Mouse (Mus musculus) hindbrain, embryonic 16.5 days (tissue): ENCODE results near the gene Gpr6. TPM values are rescaled to one million over a fixed set of nuclear protein-coding genes. Genes with fewer than 3 reads are reported as not detected.

Experiments
- ATAC-seq: fragments of 200-750 bp; cut with Nextera tagmentation; 2 replicates; pipeline ENCODE4 v1.8.0; 2017; ENCODE audit warnings: moderate TSS enrichment, moderate library complexity
- H3K27ac ChIP-seq: fragments of 300-500 bp; sonication (generic); 2 replicates; pipeline ENCODE4 v1.5.1; 2014; ENCODE audit warnings: low read depth, mild to moderate bottlenecking, control low read depth, low read length, moderate library complexity
- H3K27me3 ChIP-seq: fragments of 300-500 bp; sonication (generic); replicated peaks from 2 replicates; pipeline ENCODE4 v1.6.1; 2014; ENCODE audit warnings: low read length; ENCODE audit not compliant: control insufficient read depth, insufficient read depth
- H3K36me3 ChIP-seq: fragments of 300-500 bp; sonication (generic); 2 replicates; pipeline ENCODE4 v1.6.1; 2014; ENCODE audit warnings: mild to moderate bottlenecking, low read length, moderate library complexity, mixed read lengths; ENCODE audit not compliant: control insufficient read depth, insufficient read depth
- H3K4me1 ChIP-seq: fragments of 300-500 bp; sonication (generic); 2 replicates; pipeline ENCODE4 v1.6.1; 2014; ENCODE audit warnings: low read depth, low read length; ENCODE audit not compliant: control insufficient read depth, insufficient read depth
- H3K4me2 ChIP-seq: fragments of 300-500 bp; sonication (generic); 2 replicates; pipeline ENCODE4 v1.6.1; 2014; ENCODE audit warnings: mild to moderate bottlenecking, low read length, control low read depth, moderate library complexity
- H3K4me3 ChIP-seq: fragments of 300-500 bp; sonication (generic); 2 replicates; pipeline ENCODE4 v1.5.1; 2014; ENCODE audit warnings: mild to moderate bottlenecking, low read length, control low read depth, moderate library complexity
- H3K9ac ChIP-seq: fragments of 300-500 bp; sonication (generic); 2 replicates; pipeline ENCODE4 v1.6.1; 2014; ENCODE audit warnings: low read depth, mild to moderate bottlenecking, control low read depth, low read length, moderate library complexity
- H3K9me3 ChIP-seq: fragments of 300-500 bp; sonication (generic); 2 replicates; pipeline ENCODE4 v1.6.1; 2014; ENCODE audit warnings: mild to moderate bottlenecking, low read length, moderate library complexity; ENCODE audit not compliant: control insufficient read depth
- WGBS: fragments of 180-500 bp; shearing (Covaris S2); extraction: QIAGEN DNeasy Blood & Tissue Kit; methylation state at CpG from one replicate; pipeline ENCODE4 v1.1.7; 2014; 5-methylcytosine and 5-hydroxymethylcytosine counted together
- polyA plus RNA-seq: library from polyadenylated mRNA; unstranded; fragments of >200 nt; fragmentation: Nextera tagmentation; extraction: Ambion mirVana; gene quantifications from 2 replicates; pipeline ENCODE4 v1.2.1, GENCODE M21; 2015

Gene Gpr6
- polyA plus RNA-seq, 1 experiment from 2014 or later = 1.7 TPM

DNA sequence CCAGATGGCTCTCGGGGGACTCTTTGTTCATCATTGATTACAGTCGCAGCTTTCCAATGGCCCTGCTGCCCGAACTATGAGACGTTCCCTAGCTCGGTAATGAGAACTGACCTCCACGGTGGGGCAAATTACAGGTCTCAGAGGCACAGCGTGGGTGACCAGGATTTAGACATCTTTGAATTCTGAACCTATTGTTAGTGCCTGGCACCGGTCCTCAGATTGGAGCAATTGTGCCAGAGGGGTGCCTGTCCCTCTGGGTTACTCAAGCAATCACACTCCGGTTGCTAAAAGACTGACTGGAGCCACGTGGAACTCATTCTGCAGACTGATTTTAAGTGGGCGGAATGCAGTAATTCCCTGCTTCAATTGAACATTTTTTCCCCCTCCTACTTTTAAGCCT, 29.8 kb downstream of the Gpr6 start:
- Histone ChIP-seq H3K36me3 (no peaks in the 10 kb centered on the region), H3K4me2 (no peak overlapping the region)
- 27% methylated on average over 11 of the region's 11 CpGs for WGBS

DNA sequence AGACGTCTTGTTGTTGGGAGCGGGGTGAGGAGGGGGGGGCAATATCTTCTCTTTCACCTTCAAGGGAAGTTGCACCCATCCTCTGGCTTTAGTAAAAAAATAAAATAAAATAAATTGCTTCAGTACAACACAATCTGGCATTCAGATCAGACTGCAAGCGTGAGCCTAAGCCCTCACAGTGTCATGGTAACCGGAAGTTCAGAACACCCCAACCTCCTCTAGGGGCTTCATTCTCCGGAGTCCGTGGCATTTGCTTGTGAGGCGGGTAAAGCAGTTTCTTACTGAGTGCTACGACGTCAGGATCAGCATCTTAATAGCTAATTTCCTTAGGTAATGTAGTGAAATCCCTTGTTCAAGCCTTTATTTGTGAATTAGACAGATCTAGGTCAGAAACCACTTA, 30.6 kb downstream of the Gpr6 start:
- H3K4me2 ChIP-seq = no peak overlapping the region
- 54% methylated on average over 9 of the region's 9 CpGs for WGBS
- H3K27ac ChIP-seq = no peak overlapping the region
- no peaks in the 10 kb centered on the region for H3K36me3 ChIP-seq
- no peak for ATAC-seq
- no peak overlapping the region for H3K4me3 ChIP-seq
- no peaks in the 10 kb centered on the region for H3K27me3 ChIP-seq
- H3K4me1 ChIP-seq = peaks cover 8% of the 10 kb centered on the region
- H3K9me3 ChIP-seq = no peaks in the 10 kb centered on the region
- no peak overlapping the region for H3K9ac ChIP-seq

More for the DNA sequence above, 29.8 kb downstream of the Gpr6 start:
- ATAC-seq = no peak
- no peaks in the 10 kb centered on the region for H3K9me3 ChIP-seq
- no peak overlapping the region for H3K9ac ChIP-seq
- H3K4me1 ChIP-seq = peaks cover 8% of the 10 kb centered on the region
- H3K27me3 ChIP-seq = no peaks in the 10 kb centered on the region
- no peak overlapping the region for H3K4me3 ChIP-seq
- H3K27ac ChIP-seq = no peak overlapping the region

GRCm38 (mm10) chr10:41040530-41041085, 31.5 kb downstream of the Gpr6 start:
- no peaks in the 10 kb centered on the region for H3K27me3 ChIP-seq
- H3K4me1 ChIP-seq = peaks cover 8% of the 10 kb centered on the region
- no peak overlapping the region for H3K4me3 ChIP-seq
- no peak overlapping the region for H3K4me2 ChIP-seq
- H3K9ac ChIP-seq = no peak overlapping the region
- no peaks in the 10 kb centered on the region for H3K36me3 ChIP-seq
- ATAC-seq = no peak; the same call in 1 of the 2 replicates
- H3K9me3 ChIP-seq = no peaks in the 10 kb centered on the region
- H3K27ac ChIP-seq = no peak overlapping the region

DNA sequence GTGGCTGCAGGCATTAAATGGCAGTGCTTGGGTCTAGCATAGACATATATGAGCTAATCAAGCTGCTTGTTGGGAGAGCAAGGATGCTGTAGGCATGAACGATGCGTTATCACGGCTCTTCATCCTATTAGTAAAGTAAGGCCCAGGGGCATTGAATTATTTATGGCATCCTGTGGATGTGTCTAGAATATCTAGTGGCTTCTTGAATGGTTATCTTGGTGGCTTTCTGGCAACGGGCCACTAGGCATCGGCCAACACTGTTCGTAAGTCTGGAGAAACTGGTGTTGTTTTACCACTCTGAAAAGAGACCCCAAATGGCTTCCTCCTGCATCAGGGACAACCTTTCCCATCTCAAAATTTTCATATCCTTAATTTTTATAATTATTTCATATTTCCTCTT, 33.6 kb downstream of the Gpr6 start:
- no peak; the same call in 1 of the 2 replicates for ATAC-seq
- Histone ChIP-seq H3K4me1 (peaks cover 8% of the 10 kb centered on the region), H3K4me2 (no peak overlapping the region), H3K9me3 (no peaks in the 10 kb centered on the region), H3K27ac (peak overlapping the region; percentile 49; the same call in 1 of the 2 replicates), H3K36me3 (no peaks in the 10 kb centered on the region), H3K9ac (no peak overlapping the region), H3K27me3 (no peaks in the 10 kb centered on the region), H3K4me3 (no peak overlapping the region)
- 37% methylated on average over 6 of the region's 6 CpGs for WGBS

GRCm38 (mm10) chr10:41037722-41038121, 34.4 kb downstream of the Gpr6 start:
- Histone ChIP-seq H3K9me3 (no peaks in the 10 kb centered on the region), H3K4me3 (no peak overlapping the region), H3K4me2 (no peak overlapping the region), H3K9ac (no peak overlapping the region), H3K36me3 (no peaks in the 10 kb centered on the region), H3K27me3 (no peaks in the 10 kb centered on the region), H3K4me1 (peaks cover 8% of the 10 kb centered on the region), H3K27ac (no peak overlapping the region)
- peak; percentile 81 for ATAC-seq
- 46% methylated on average over 8 of the region's 8 CpGs for WGBS

- no peak for ATAC-seq
- Histone ChIP-seq H3K27ac (no peak overlapping the region), H3K4me3 (no peak overlapping the region), H3K4me1 (no peaks in the 10 kb centered on the region), H3K27me3 (no peaks in the 10 kb centered on the region), H3K9me3 (no peaks in the 10 kb centered on the region), H3K9ac (no peak overlapping the region), H3K36me3 (no peaks in the 10 kb centered on the region), H3K4me2 (no peak overlapping the region)
- WGBS = 80% methylated on average over 7 of the region's 7 CpGs
These were observed 39.3 kb downstream of the Gpr6 start for GRCm38 (mm10) chr10:41032811-41033210.

GRCm38 (mm10) chr10:41024860-41025259, 47.2 kb downstream of the Gpr6 start:
- ATAC-seq = no peak
- Histone ChIP-seq H3K4me1 (no peaks in the 10 kb centered on the region), H3K9me3 (no peaks in the 10 kb centered on the region), H3K9ac (no peak overlapping the region), H3K36me3 (no peaks in the 10 kb centered on the region), H3K27ac (no peak overlapping the region), H3K4me3 (no peak overlapping the region), H3K27me3 (no peaks in the 10 kb centered on the region), H3K4me2 (no peak overlapping the region)
- 63% methylated on average over 1 of the region's 1 CpGs for WGBS

GRCm38 (mm10) chr10:41024406-41024805, 47.7 kb downstream of the Gpr6 start:
- H3K27me3 ChIP-seq = no peaks in the 10 kb centered on the region
- no peak overlapping the region for H3K4me2 ChIP-seq
- no peak overlapping the region for H3K27ac ChIP-seq
- WGBS = 33% methylated on average over 1 of the region's 1 CpGs
- no peak overlapping the region for H3K9ac ChIP-seq
- no peak overlapping the region for H3K4me3 ChIP-seq
- H3K36me3 ChIP-seq = no peaks in the 10 kb centered on the region
- 0 out of 2 replicates have a peak, but pooled peaks cover 1% of the 10 kb centered on the region for H3K9me3 ChIP-seq
- H3K4me1 ChIP-seq = no peaks in the 10 kb centered on the region
- ATAC-seq = no peak

- H3K36me3 ChIP-seq = no peaks in the 10 kb centered on the region
- H3K4me3 ChIP-seq = no peak overlapping the region
- H3K4me2 ChIP-seq = no peak overlapping the region
- no peak overlapping the region for H3K9ac ChIP-seq
- H3K4me1 ChIP-seq = no peaks in the 10 kb centered on the region
- 0 out of 2 replicates have a peak, but pooled peaks cover 3% of the 10 kb centered on the region for H3K9me3 ChIP-seq
- no peak overlapping the region for H3K27ac ChIP-seq
- no peak for ATAC-seq
- WGBS = 93% methylated on average over 4 of the region's 4 CpGs
- H3K27me3 ChIP-seq = no peaks in the 10 kb centered on the region
These were observed 49.9 kb downstream of the Gpr6 start for GRCm38 (mm10) chr10:41022226-41022625.
